Mouse (Mus musculus) Muller cell, postnatal 12 days (primary cell): ENCODE data around the gene Gm11492.
A peak's percentile ranks its signal among the peaks of the same experiment; 100 is the strongest.

Source experiments
- DNase-seq: peaks from one replicate; pipeline ENCODE4 v3.0.0-alpha.2; 2015; ENCODE audit errors: inconsistent ontology term

Gene Gm11492

DNA sequence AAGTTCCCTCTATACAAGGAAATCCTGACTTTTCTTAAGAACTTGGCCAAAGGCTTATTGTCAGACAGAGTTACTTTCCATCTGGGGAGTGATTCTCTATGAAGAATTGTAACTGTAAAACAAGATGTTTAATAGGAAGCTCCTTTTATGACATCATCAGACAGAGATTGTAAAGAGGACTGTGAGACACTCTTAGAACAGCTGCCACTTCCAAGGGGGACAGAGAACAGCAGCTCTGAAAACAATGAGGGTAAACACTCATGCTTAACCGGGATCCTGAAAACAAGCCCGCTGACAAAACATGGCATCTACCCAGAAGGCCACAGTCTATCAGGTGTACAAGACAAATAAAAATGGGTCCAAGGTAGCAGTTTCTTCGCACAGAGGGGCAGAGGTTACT, at the start of gene Gm11492:
Gene Gm11492, plus strand, starts transcription at position 153 of the 400 bp plus-strand sequence.
- DNase-seq, result no peak

DNA sequence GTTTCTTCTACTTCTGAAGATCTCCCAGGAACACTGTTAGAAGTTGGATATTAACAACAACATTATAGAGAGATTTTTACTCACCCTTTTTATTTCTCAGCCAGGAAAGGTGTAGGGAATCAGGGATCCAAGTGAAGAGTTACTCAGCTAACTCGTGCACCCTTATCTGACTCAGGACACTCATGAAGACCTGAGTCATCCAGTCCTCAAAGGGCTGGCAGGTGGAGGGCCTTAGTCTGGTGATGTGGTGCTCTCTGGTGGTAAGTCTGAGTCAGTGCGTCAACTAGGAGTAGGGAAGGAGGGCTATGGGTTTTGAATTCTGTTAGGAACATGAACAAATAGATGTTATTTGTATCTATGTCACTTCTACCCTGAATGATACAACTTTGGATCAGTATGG, 47.2 kb upstream of the Gm11492 start:
- DNase-seq, result peak; percentile 55

GRCm38 (mm10) chr11:87523466-87523865, 43.0 kb upstream of the Gm11492 start:
- no peak for DNase-seq

GRCm38 (mm10) chr11:87523967-87524366, 42.5 kb upstream of the Gm11492 start:
- DNase-seq, result no peak

DNA sequence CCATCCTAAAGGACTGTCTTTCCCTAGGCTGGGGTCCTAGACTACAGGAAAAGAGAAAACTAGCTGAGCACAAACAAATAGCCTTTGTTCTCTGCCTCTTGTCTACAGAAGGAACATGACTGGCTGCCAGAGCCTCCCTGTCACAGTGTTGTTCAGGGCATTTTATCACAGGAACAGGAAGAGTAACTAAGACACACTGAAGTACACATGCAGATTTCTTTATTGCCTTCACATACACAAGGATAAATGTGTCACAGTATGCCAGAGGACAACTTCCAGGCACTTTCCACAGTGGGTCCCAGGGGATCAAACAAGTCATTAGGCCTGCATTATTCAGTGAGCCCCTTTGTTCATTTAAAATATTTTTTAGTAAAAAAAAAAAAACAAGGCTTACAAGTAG, 41.7 kb upstream of the Gm11492 start:
- no peak for DNase-seq

GRCm38 (mm10) chr11:87527364-87527763, 39.1 kb upstream of the Gm11492 start:
- DNase-seq, result no peak

GRCm38 (mm10) chr11:87527990-87528389, 38.5 kb upstream of the Gm11492 start:
- DNase-seq, result no peak

GRCm38 (mm10) chr11:87531695-87532094, 34.8 kb upstream of the Gm11492 start:
- no peak for DNase-seq

DNA sequence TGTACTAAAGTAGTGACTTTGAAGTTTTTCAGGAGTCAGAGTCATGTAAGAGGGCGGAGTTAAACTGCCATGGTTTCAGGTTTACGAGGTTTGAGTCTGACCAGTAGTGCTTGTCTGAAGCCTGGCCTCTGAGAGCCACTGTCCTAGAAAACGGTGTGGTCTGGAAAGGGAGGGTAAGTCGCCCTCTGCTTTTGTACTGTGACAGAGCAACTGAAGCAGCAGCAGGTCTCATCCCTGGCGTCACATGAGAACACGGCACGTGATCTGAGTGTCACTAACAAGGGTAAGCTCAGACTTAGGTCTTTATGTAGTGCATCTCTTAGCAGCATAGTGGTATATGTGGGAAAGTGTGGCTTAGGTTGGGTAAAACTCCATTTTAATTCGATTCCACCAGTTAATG, 24.2 kb upstream of the Gm11492 start:
- no peak for DNase-seq

DNA sequence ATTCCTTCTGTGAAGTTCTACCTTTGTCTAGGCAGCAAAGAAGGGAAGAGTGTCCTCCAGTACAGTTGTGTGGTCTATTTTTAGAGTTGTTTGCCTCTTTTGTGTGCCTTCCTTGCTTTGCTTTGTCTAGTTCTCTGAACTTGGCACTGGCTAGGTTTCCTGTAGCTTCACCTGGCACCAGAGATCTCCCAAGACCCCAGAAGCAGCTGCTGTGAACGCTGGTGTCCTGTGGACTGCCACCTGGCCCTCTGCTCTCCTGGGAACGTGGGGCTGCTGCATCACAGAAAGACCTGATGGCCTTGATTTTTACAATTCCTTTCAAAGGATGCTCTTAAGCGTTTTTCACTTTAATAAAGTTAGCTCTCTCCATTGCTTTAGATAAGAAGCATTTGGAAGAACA, 23.5 kb upstream of the Gm11492 start:
- no peak for DNase-seq

DNA sequence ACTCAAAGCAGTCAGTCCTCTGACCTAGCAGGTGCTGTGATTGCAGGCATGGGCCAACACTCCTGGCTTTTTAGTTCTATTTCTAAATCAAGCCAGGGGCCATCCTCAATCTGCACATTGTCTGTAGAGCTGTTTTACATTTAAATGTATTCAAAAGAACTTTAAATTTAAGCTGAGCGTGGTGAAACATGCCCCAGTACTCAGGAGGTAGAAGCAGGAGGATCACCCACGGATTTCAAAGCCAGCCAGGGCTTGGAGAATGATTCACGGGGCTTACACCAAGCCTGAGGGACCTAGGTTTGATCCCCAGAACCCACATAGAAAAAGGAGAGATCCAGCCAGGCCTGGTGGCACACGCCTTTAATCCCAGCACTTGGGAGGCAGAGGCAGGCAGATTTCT, 13.1 kb upstream of the Gm11492 start:
- no peak for DNase-seq

DNA sequence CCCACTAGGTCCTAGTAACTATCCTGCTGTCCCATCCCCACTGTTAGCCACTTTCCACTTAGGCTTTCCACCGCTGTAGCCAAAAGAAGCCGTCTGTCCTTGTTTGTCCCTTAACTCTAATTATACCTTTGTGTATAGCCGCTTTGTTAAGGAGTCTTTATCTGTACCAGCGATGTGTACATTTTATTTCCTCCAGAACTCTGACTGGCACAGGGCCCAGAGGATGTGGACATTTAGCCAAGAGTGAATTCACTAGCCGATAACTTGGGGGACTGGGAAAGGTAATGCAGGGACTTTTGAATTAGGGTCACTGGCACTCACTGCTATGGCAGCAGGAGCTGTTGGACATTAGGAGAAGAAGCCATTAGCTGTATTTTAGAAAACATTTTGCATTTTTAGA, 12.1 kb upstream of the Gm11492 start:
- peak; percentile 10 for DNase-seq

- peak; percentile 95 for DNase-seq
Observed at GRCm38 (mm10) chr11:87555106-87555703, 11.2 kb upstream of the Gm11492 start.

GRCm38 (mm10) chr11:87561208-87561607, 5.2 kb upstream of the Gm11492 start:
- no peak for DNase-seq

DNA sequence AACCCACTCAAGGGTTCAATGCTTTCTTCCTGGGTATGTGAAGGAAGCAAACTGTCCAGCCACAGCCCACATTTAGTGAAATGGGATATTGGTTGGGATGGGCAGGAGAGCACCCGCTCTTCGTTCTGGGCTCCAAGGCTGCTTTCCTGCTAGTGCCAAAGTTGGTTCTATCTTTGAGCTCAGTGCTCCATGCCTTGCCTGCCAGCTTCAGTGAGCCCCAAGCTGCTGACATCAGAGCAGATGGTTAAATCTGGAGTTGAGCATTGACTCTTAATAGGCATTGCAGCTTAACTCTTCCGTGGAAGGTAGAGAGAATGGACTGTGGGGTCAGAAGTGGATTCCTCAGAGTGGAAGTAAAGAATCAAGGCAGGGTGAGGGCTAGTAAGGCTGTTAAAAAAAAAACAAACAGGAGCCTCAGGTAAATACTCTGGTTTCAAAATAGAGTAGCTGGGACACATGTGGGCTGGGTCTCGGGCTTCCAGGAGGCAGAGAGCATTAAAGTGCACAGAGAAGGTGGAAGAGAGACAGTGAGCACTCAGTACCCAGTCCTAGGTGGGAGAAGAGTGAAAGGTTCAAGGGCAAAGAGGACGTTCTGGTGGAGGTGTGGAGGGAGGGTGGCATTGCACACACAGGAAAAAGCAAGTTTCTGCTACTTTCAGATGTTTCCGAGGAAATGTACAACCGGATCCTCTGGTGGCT, 2.0 kb downstream of the Gm11492 start, which contains the start of gene Sept4:
Gene Sept4, plus strand, starts transcription at position 649 of the 699 bp plus-strand sequence.
- no peak for DNase-seq

GRCm38 (mm10) chr11:87570743-87571142, 4.3 kb downstream of the Gm11492 start:
- DNase-seq, result no peak

DNA sequence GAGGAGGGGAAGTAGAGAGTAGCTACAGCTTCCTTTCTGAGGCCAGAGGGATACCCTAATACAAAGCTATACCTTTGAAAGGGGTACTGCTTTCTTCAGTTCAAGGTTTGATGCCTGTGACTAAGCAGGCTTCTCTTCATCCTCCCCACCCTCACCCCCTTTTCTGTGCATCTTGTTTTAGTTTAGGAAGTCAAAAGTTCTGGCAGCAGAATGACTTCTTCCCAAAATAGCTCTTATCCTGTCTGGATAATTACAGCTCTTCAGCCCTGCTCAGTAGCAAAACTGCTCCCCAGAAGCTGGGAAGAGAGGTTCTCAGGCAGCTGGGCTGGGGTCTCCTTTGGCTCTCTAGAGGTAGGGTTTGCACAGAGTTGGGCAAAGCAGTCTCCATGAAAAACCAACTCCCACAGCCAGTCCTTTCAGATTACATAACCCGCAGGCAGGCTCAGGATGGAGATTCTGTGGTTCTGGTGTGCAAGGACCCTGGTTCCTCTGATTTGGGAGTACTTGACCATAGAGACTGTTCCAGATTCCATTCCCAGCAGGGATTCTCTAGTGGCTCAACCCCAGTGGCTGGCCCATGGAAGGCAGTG, 5.0 kb downstream of the Gm11492 start:
- DNase-seq, result peak; percentile 64

DNA sequence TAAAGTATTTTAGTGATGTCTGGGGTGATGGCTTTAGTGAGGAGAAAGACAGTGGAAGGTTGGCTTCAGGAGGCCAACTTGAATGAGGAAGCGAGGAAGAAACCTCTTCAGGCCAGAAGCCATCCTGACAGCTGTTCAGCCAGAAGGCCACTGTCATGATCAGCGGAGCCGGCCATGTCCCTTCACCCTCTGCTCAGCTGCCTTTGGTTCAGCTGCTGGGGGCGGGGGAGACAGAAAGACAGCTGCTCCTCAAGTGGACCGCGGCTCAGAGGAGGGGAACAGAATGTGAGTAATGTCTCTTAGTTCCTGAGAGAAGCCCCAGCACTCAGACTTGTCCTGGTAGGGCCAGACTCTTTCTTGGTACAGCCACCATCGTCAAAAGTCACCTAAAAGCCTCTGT, 7.3 kb downstream of the Gm11492 start:
- DNase-seq, result no peak

GRCm38 (mm10) chr11:87574520-87575180, 8.2 kb downstream of the Gm11492 start:
- DNase-seq, result no peak

- DNase-seq, result no peak
Observed at GRCm38 (mm10) chr11:87577601-87578248, 11.3 kb downstream of the Gm11492 start.

- DNase-seq, result peak; percentile 81
Observed at GRCm38 (mm10) chr11:87578249-87578962, 12.0 kb downstream of the Gm11492 start.
